Mouse (Mus musculus) mouse trophoblast stem cell (cell line): ENCODE data around the gene Ccn2.

ENCODE experiments used
- in situ Hi-C, 2 experiments: fragments of 300-500 bp; cut with MseI, MboI; formaldehyde crosslinking; loops; 2 replicates in 1 of 2; 3 replicates in 1 of 2; pipeline ENCODE4 v1.15.1; 2025

Ccn2 gene

DNA sequence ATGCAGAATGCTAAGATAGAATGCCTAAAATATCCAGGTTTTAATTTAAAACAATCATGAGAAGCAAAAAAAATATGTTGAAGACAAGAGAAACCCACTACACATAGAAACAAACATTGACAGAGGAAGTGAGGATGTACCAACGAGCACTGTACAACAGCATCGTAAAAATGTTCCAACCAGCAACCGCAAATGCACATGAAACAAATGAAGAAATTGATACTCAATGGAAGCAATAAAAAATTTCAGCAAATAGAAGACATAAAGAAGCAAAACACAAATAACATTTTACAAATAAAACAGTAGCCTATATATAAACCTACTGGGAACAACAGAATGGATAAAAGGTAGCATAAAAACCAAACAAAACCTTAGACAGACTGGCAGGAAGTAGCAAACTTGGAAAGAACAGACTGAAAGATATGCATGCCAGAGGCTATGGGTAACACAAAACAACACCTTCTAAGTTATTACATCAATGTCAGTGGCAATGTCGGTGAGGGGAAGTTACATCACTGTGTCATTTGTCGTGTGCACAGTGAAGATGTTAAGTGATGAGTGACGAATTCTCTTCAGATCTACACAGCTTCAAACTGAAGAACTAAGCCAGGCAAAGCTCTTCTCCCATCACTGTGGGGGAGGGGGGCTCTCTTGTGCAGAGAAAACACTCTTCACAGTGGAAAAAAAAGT is 45.1 kb downstream of the Ccn2 start:
- in situ Hi-C loops: no loop called here

- in situ Hi-C loops: no loop called here
Measured at GRCm38 (mm10) chr10:24641416-24642140, 46.3 kb downstream of the Ccn2 start.

DNA sequence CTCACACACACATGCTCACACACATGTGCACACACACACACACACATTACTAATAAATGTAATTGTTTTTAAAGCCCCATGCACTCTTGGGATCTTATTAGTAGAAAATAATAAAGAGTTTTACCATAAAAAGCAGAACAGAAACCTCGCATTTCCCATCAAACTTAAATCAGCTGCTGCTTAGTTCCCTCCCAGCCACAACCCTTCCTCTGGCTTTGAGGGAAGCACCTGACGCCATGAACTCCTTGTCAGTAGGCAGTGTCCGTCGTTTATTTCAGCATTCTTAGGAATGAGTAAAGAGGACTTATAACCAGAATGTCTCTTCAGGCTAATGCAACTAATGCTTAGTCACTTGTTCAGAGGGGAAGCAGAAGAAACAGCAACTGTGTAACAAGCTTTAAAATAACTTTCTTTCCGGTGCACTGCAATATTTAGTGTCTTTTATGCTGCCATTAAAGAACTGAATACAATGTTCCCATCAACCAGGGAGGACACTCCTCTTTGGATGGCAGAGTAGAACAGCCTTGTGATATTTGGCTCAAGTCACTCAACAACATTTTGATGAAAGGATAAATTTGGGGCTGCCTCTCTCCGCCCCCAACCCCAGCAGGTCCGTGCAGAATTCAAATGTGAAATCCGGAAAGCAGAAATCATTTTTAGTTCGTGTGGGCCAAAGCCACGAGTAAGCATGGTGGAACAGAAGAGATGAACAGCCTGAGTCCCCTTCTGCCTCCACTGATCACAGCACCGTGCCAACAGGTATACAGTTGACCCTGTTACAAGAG is 47.7 kb downstream of the Ccn2 start:
- in situ Hi-C loops: no loop called here

- in situ Hi-C loops: no loop called here
Measured at GRCm38 (mm10) chr10:24645169-24645568, 49.9 kb downstream of the Ccn2 start.
